Mouse (Mus musculus) heart, embryonic 14.5 days (tissue): ENCODE data around the gene Zfp358. TPM values are rescaled to one million over a fixed set of nuclear protein-coding genes. Genes with fewer than 3 reads are reported as not detected.
A peak's percentile ranks its signal among the peaks of the same experiment; 100 is the strongest.

Source experiments
- ATAC-seq: fragments of 200-750 bp; cut with Nextera tagmentation; 2 replicates; pipeline ENCODE4 v1.8.0; 2017; ENCODE audit warnings: low read depth, moderate TSS enrichment; ENCODE audit not compliant: insufficient number of reproducible peaks, insufficient read depth, low FRiP score
- H3K27ac ChIP-seq, 2 experiments: fragments of 200-500 bp in 1 of 2; fragments of 300-500 bp in 1 of 2; sonication (generic) in 1 of 2; replicated peaks in 1 of 2; 2 replicates each; pipeline ENCODE4 v1.5.1; 2012 to 2014; ENCODE audit warnings: low read depth in 2 of 2, low read length in 2 of 2, control low read depth in 1 of 2, mild to moderate bottlenecking in 1 of 2, mixed read lengths in 1 of 2; ENCODE audit not compliant: control insufficient read depth in 1 of 2, insufficient read depth in 1 of 2
- H3K27me3 ChIP-seq: fragments of 300-500 bp; sonication (generic); 2 replicates; pipeline ENCODE4 v1.6.1; 2014; ENCODE audit warnings: mild to moderate bottlenecking, low read length, control low read depth; ENCODE audit not compliant: control insufficient read depth, insufficient read depth
- H3K36me3 ChIP-seq: fragments of 300-500 bp; sonication (generic); 2 replicates; pipeline ENCODE4 v1.6.1; 2014; ENCODE audit warnings: mild to moderate bottlenecking, control low read depth, low read length, mixed read lengths; ENCODE audit not compliant: control insufficient read depth, insufficient read depth
- H3K4me1 ChIP-seq, 2 experiments: fragments of 200-500 bp in 1 of 2; fragments of 300-500 bp in 1 of 2; sonication (generic) in 1 of 2; 2 replicates each; pipeline ENCODE4 v1.6.1; 2012 to 2014; ENCODE audit warnings: low read length in 2 of 2, control low read depth in 1 of 2, mixed read lengths in 1 of 2; ENCODE audit not compliant: control insufficient read depth in 2 of 2, insufficient read depth in 2 of 2
- H3K4me2 ChIP-seq: fragments of 300-500 bp; sonication (generic); 2 replicates; pipeline ENCODE4 v1.6.1; 2014; ENCODE audit warnings: mild to moderate bottlenecking, low read length
- H3K4me3 ChIP-seq, 2 experiments: fragments of 200-500 bp in 1 of 2; fragments of 300-500 bp in 1 of 2; sonication (generic) in 1 of 2; 2 replicates each; pipeline ENCODE4 v1.5.1; 2012 to 2014; ENCODE audit warnings: low read length in 2 of 2, mild to moderate bottlenecking in 2 of 2, control low read depth in 1 of 2, low read depth in 1 of 2, moderate library complexity in 1 of 2; ENCODE audit not compliant: control insufficient read depth in 1 of 2, insufficient read depth in 1 of 2
- H3K9ac ChIP-seq: fragments of 300-500 bp; sonication (generic); 2 replicates; pipeline ENCODE4 v1.6.1; 2014; ENCODE audit warnings: mild to moderate bottlenecking, low read length
- H3K9me3 ChIP-seq: fragments of 300-500 bp; sonication (generic); 2 replicates; pipeline ENCODE4 v1.6.1; 2016; ENCODE audit warnings: low read length, control low read depth; ENCODE audit not compliant: control insufficient read depth
- WGBS: fragments of 180-500 bp; shearing (Covaris S2); extraction: QIAGEN DNeasy Blood & Tissue Kit; methylation state at CpG from one replicate; pipeline ENCODE4 v1.1.7; 2014; 5-methylcytosine and 5-hydroxymethylcytosine counted together
- polyA plus RNA-seq: library from polyadenylated mRNA; unstranded; fragments of >200 nt; fragmentation: Nextera tagmentation; extraction: Ambion mirVana; gene quantifications from 2 replicates; pipeline ENCODE4 v1.2.1, GENCODE M21; 2014

Gene Zfp358
- polyA plus RNA-seq = 11.5 and 17.4 TPM in 2 replicates

GRCm38 (mm10) chr8:3492901-3493844 is at the start of gene Zfp358:
Zfp358 (plus strand) TSS chr8:3493138.
- WGBS = 1% methylated on average over 55 of the region's 64 CpGs
- Histone ChIP-seq H3K36me3 (peaks cover 34% of the 10 kb centered on the region), H3K27ac (peak within 1 kb of the TSS; percentile 20 to 82), H3K4me1 (peaks cover 2 to 7% of the 10 kb centered on the region in 2 experiments; a peak in 3 of 4 replicates), H3K4me3 (peak within 1 kb of the TSS; percentile 67 to 94), H3K9ac (peak within 1 kb of the TSS; percentile 99), H3K9me3 (no peaks in the 10 kb centered on the region), H3K4me2 (peak within 1 kb of the TSS; percentile 88), H3K27me3 (no peaks in the 10 kb centered on the region)
- ATAC-seq = peak; percentile 87

DNA sequence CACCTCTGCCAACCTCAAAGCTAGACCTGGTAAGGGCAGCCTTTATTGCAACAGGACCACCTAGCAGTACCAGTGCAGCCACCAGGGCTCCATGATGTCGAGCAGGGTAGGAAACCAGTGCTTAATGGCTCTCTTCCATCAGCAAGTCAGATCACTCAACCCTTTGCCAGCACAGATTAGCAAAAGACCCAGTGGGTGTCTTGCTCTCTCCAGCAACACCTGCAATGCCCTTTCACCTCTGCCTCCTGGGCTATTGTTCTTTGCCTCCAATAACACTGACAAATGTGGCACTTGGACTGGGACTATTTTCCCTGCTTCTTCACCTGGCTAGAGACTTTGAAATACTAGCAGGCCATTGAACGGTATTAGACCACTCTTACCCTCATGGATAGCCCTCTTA is 43.7 kb upstream of the Zfp358 start:
- no peak overlapping the region for H3K27ac ChIP-seq
- no peak for ATAC-seq
- no peaks in the 10 kb centered on the region for H3K27me3 ChIP-seq
- peaks cover 84% of the 10 kb centered on the region for H3K36me3 ChIP-seq
- H3K4me1 ChIP-seq = no peaks in the 10 kb centered on the region
- H3K4me2 ChIP-seq = no peak overlapping the region
- WGBS = 79% methylated on average over 2 of the region's 2 CpGs
- H3K9me3 ChIP-seq = no peaks in the 10 kb centered on the region
- H3K9ac ChIP-seq = no peak overlapping the region
- H3K4me3 ChIP-seq = no peak overlapping the region

DNA sequence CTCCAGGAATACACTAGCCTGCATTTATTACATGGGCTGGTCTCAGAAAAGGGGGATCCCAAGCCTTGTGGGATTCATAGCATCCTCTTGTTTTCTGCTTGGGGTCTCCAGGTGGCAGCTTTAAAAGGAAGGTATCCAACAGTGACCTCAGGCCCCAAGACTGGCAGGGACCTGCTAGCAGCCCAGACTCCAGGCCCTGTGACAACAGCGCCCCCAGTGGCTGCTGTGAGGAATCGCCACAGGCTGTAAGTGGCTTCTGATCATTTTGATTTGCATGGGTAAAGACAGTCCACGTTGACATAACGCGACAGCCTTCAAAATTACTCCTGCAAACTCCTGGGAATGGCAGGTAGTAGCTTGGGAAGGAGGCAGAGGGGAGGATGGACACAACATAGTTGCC is 42.3 kb upstream of the Zfp358 start:
- Histone ChIP-seq H3K27ac (no peak overlapping the region), H3K27me3 (no peaks in the 10 kb centered on the region), H3K9ac (no peak overlapping the region), H3K4me1 (no peaks in the 10 kb centered on the region), H3K9me3 (no peaks in the 10 kb centered on the region), H3K36me3 (peaks cover 90% of the 10 kb centered on the region), H3K4me2 (no peak overlapping the region), H3K4me3 (no peak overlapping the region)
- WGBS = 36% methylated on average over 5 of the region's 5 CpGs
- no peak; the same call in 1 of the 2 replicates for ATAC-seq

- no peaks in the 10 kb centered on the region for H3K27me3 ChIP-seq
- ATAC-seq = no peak
- no peak overlapping the region for H3K4me2 ChIP-seq
- no peak overlapping the region for H3K4me3 ChIP-seq
- no peaks in the 10 kb centered on the region for H3K9me3 ChIP-seq
- no peaks in the 10 kb centered on the region for H3K4me1 ChIP-seq
- no peak overlapping the region for H3K27ac ChIP-seq
- 95% methylated on average over 25 of the region's 25 CpGs for WGBS
- H3K36me3 ChIP-seq = peaks cover 96% of the 10 kb centered on the region
- H3K9ac ChIP-seq = no peak overlapping the region
Observed at GRCm38 (mm10) chr8:3451992-3452391, 40.9 kb upstream of the Zfp358 start.

DNA sequence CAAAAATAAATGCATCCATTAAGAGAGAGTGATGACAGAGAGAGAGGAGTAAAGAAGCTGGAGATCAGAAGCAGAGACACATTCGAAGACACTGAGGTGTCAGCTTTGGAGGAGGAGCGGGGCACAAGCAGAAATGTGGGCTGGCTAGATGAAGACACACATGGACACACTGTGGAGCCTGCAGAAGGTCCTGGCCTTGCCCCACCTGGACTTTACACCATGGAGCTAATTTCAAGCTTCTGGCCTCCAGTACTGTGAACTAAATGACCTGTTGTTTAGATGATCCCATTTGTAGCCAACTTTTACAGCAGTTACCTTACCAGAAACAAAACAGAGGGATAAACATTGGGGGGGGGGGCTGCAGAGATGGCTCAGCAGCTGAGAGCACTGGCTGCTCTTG is 29.7 kb upstream of the Zfp358 start:
- peaks cover 15% of the 10 kb centered on the region; the same call in 1 of the 2 replicates for H3K36me3 ChIP-seq
- no peak overlapping the region for H3K27ac ChIP-seq
- no peak for ATAC-seq
- no peaks in the 10 kb centered on the region for H3K27me3 ChIP-seq
- no peaks in the 10 kb centered on the region; a peak in 1 of 4 replicates for H3K4me1 ChIP-seq
- H3K4me3 ChIP-seq = no peak overlapping the region
- no peak overlapping the region for H3K4me2 ChIP-seq
- 87% methylated on average over 2 of the region's 2 CpGs for WGBS
- no peak overlapping the region for H3K9ac ChIP-seq
- H3K9me3 ChIP-seq = no peaks in the 10 kb centered on the region

DNA sequence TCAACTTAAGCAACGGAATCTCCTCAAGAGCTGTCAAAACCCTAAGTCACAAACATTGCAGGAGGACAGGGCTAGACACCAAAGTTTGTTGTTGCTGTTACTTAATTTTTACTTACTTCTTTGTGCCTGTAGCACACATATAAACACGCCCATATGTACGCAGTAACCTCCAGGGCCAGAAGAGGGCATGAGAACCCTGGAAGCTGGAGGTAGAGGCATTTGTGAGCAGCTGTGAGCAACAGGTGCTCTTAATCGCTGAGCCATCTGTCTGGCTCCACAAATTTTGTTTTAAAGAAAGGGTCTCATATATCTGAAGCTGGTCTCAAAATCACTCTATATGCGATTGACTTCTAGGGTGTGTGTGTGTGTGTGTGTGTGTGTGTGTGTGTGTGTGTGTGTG is 28.6 kb upstream of the Zfp358 start:
- WGBS = 58% methylated on average over 5 of the region's 5 CpGs

DNA sequence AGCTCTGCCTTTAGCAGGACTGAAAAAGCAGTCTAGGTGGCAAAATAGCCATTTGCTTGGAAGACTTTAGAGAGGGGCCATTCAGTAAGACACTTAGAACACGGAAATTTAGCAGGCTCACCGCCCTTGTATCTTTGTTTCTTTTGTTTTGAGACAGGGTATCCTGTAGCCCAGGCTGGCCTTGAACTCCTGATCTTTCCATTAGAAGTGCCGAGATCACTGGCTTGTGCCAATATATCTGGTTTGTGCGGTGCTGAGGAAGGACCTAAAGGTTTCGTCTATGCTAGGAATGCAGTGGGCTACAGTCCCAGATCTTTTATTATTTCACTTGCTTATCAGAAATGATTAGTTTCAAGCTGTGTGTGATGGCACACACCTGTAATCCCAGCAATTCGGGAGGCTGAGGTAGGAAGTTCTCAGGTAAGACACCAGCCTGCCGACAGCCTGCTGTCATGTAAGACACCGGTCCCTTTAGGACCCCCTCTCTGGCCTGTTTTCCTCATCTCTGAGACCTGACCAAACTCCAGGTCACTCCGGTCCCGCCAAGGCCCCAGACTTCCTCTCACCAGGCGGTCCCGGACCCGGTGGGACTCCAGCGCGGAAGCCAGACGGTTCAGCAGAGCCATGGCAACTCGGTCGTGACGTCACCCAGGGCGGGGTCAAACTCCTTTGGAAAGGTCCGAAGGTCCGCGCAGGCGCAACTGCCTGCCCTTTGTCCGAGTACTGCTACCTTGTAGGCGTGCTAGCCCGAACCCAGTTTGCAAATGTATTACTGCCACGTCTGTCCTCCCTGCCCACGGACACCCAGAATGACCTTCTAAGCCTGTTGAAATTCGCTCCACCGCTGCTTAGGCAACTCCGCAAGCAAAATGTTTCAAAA is 25.7 kb upstream of the Zfp358 start, which contains the start of gene Pex11g:
Gene Pex11g (minus strand): TSS at position 675 of the 880 bp plus-strand sequence.
- Histone ChIP-seq H3K4me1 (no peaks in the 10 kb centered on the region; a peak in 1 of 4 replicates), H3K27ac (peak within 1 kb of the TSS; percentile 78 to 83), H3K4me3 (peak within 1 kb of the TSS; percentile 55 to 58), H3K9ac (peak within 1 kb of the TSS; percentile 79), H3K9me3 (no peaks in the 10 kb centered on the region), H3K4me2 (peak within 1 kb of the TSS; percentile 80), H3K36me3 (no peaks in the 10 kb centered on the region), H3K27me3 (no peaks in the 10 kb centered on the region)
- WGBS = 7% methylated on average over 32 of the region's 32 CpGs
- ATAC-seq = peak; percentile 94

More for the DNA sequence above, 28.6 kb upstream of the Zfp358 start:
- Histone ChIP-seq H3K4me3 (no peak overlapping the region), H3K36me3 (peaks cover 5% of the 10 kb centered on the region; the same call in 1 of the 2 replicates), H3K4me2 (no peak overlapping the region), H3K4me1 (no peaks in the 10 kb centered on the region; a peak in 1 of 4 replicates), H3K9me3 (no peaks in the 10 kb centered on the region), H3K27ac (no peak overlapping the region), H3K9ac (no peak overlapping the region), H3K27me3 (no peaks in the 10 kb centered on the region)
- no peak for ATAC-seq
